Mouse (Mus musculus) kidney, adult 2 months (tissue): ENCODE measurements around the gene P2ry6.

Source experiments
- CTCF ChIP-seq: fragments of 200-500 bp; conservative IDR thresholded peaks from 2 replicates; pipeline ENCODE4 v1.5.1; 2011; ENCODE audit warnings: low read depth, mild to moderate bottlenecking, control low read depth, low read length, moderate library complexity, mixed read lengths; ENCODE audit not compliant: insufficient read depth, insufficient read length
- POLR2A ChIP-seq: fragments of 200-500 bp; IDR thresholded peaks from one replicate; pipeline ENCODE4 v1.6.1; 2011; ENCODE audit warnings: low read depth, low read length, control low read depth

DNA sequence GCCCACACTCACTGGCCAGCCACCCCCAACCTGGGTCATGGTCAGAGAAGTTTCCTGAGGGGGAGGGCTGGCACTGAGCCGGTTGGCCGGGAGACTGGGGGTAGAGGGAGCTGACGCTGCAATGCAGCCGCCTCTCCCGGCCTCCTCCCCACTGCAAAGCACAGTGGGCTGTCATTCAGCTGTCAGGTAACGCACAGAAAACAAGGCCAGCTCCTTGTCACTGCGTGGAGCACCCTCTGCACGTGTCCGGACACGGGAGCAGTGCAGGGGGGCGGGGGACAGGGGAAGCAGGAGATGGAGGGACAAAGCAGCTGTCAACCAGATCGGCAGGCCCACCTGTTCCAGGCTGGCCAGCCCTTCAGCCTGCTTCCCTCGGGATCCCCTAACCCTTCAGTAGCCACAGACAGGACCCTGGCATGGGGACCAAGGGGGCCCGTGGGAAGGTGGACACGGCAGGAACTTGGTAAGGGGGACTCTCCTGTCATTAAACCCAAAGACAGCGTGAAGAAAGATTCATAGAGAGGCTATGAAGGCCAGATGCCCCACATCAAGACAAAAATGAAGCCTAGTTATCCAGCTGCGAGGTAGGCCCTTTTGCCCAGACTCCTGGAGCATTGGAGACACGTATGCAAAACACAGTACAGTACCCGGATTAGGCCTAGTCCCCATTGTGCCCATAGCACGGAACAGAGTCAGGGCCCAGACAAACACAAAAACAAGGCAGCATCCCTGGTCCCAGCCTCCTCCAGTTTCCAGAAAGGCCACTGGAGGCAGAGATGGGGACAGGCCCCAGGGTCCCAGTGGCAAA is 81.0 kb downstream of the P2ry6 start:
- TF ChIP-seq POLR2A = no peak
- TF ChIP-seq CTCF = no peak
